Mouse (Mus musculus) CH12.LX (cell line): Measurements from ENCODE around the gene Gm572. TPM values are rescaled to one million over a fixed set of nuclear protein-coding genes. Genes with fewer than 3 reads are reported as not detected.

ENCODE experiments used
- DNase-seq: peaks from one replicate; pipeline ENCODE4 v3.0.0-alpha.2; 2013; ENCODE audit errors: extremely low read depth
- H3K27ac ChIP-seq: 2 replicates; pipeline ENCODE4 v1.5.1; 2012; ENCODE audit warnings: low read depth, mild to moderate bottlenecking, control low read depth, moderate library complexity; ENCODE audit not compliant: insufficient read depth
- H3K27me3 ChIP-seq: replicated peaks from 2 replicates; pipeline ENCODE3; 2012; ENCODE audit warnings: inconsistent platforms
- H3K36me3 ChIP-seq, 2 experiments: replicated peaks in 1 of 2; 2 replicates each; pipeline versions ENCODE3 to v1.6.1; 2012; ENCODE audit warnings: inconsistent platforms in 1 of 2, low read length in 1 of 2, mild to moderate bottlenecking in 1 of 2, mixed read lengths in 1 of 2, moderate library complexity in 1 of 2; ENCODE audit not compliant: control insufficient read depth in 1 of 2, insufficient read depth in 1 of 2
- H3K4me1 ChIP-seq, 2 experiments: 2 replicates each; pipeline ENCODE4 v1.6.1; 2012; ENCODE audit warnings: inconsistent platforms in 1 of 2, moderate library complexity in 1 of 2; ENCODE audit not compliant: insufficient read depth in 2 of 2, control insufficient read depth in 1 of 2
- H3K4me2 ChIP-seq: 2 replicates; pipeline ENCODE4 v1.6.1; 2012; ENCODE audit warnings: low read depth, mild to moderate bottlenecking, control low read depth; ENCODE audit not compliant: poor library complexity, insufficient read depth, severe bottlenecking
- H3K4me3 ChIP-seq, 3 experiments: fragments of 150-350 bp in 1 of 3; sonication (generic) in 1 of 3; replicated peaks in 1 of 3; 2 replicates each; pipeline versions ENCODE3 to v1.5.1; 2011 to 2012; ENCODE audit warnings: low read depth in 2 of 3, low read length in 2 of 3, mild to moderate bottlenecking in 2 of 3, moderate library complexity in 2 of 3, control low read depth in 1 of 3, improper control_type of control experiment in 1 of 3, inconsistent platforms in 1 of 3, mixed read lengths in 1 of 3; ENCODE audit not compliant: poor library complexity in 1 of 3
- H3K79me2 ChIP-seq: replicated peaks from 2 replicates; pipeline ENCODE4 v1.6.1; 2012; ENCODE audit warnings: mild to moderate bottlenecking, moderate library complexity; ENCODE audit not compliant: control insufficient read depth, poor library complexity, insufficient read depth, severe bottlenecking; ENCODE audit errors: extremely low read depth
- H3K9ac ChIP-seq: 2 replicates; pipeline ENCODE4 v1.6.1; 2012; ENCODE audit warnings: low read depth, mild to moderate bottlenecking, control low read depth, moderate library complexity; ENCODE audit not compliant: insufficient read depth
- H3K9me3 ChIP-seq: replicated peaks from 2 replicates; pipeline ENCODE3; 2012; ENCODE audit warnings: low read length, inconsistent platforms, mixed read lengths
- BHLHE40 ChIP-seq: IDR thresholded peaks from 2 replicates; pipeline ENCODE4 v1.6.1; 2011; ENCODE audit warnings: mild to moderate bottlenecking, low read depth, low read length, improper control_type of control experiment
- CHD1 ChIP-seq: IDR thresholded peaks from 2 replicates; pipeline ENCODE4 v1.6.1; 2012; ENCODE audit warnings: low read depth, low read length, improper control_type of control experiment, inconsistent platforms
- ELF1 ChIP-seq: IDR thresholded peaks from 2 replicates; pipeline ENCODE4 v1.6.1; 2014; ENCODE audit warnings: low read depth, mild to moderate bottlenecking, inconsistent platforms, low read length, improper control_type of control experiment
- EP300 ChIP-seq: IDR thresholded peaks from 2 replicates; pipeline ENCODE4 v1.6.1; 2011; ENCODE audit warnings: low read length, improper control_type of control experiment
- ETS1 ChIP-seq: conservative IDR thresholded peaks from 2 replicates; pipeline ENCODE4 v1.6.1; 2012; ENCODE audit warnings: low read depth, mild to moderate bottlenecking, inconsistent platforms, low read length, improper control_type of control experiment, moderate library complexity
- GABPA ChIP-seq: IDR thresholded peaks from 2 replicates; pipeline ENCODE4 v1.6.1; 2012; ENCODE audit warnings: low read depth, low read length, improper control_type of control experiment, inconsistent platforms; ENCODE audit not compliant: insufficient replicate concordance
- IRF4 ChIP-seq: IDR thresholded peaks from 2 replicates; pipeline ENCODE4 v1.6.1; 2014; ENCODE audit warnings: low read depth, mild to moderate bottlenecking, inconsistent platforms, low read length, improper control_type of control experiment
- JUN ChIP-seq: IDR thresholded peaks from 2 replicates; pipeline ENCODE4 v1.6.1; 2011; ENCODE audit warnings: low read depth, mild to moderate bottlenecking, low read length, improper control_type of control experiment, moderate library complexity; ENCODE audit not compliant: insufficient read depth
- JUND ChIP-seq: conservative IDR thresholded peaks from 2 replicates; pipeline ENCODE4 v1.6.1; 2011; ENCODE audit warnings: low read depth, low read length, improper control_type of control experiment
- KAT2A ChIP-seq: IDR thresholded peaks from 2 replicates; pipeline ENCODE4 v1.6.1; 2012; ENCODE audit warnings: low read length, improper control_type of control experiment, inconsistent platforms; ENCODE audit not compliant: insufficient replicate concordance
- MAFK ChIP-seq: IDR thresholded peaks from 2 replicates; pipeline ENCODE4 v1.6.1; 2011; ENCODE audit warnings: low read length, improper control_type of control experiment; ENCODE audit not compliant: insufficient replicate concordance
- MAZ ChIP-seq: IDR thresholded peaks from 2 replicates; pipeline ENCODE4 v1.6.1; 2012; ENCODE audit warnings: low read depth, mild to moderate bottlenecking, inconsistent platforms, low read length, improper control_type of control experiment, moderate library complexity
- MEF2A ChIP-seq: IDR thresholded peaks from 2 replicates; pipeline ENCODE4 v1.6.1; 2014; ENCODE audit warnings: low read depth, mild to moderate bottlenecking, inconsistent platforms, low read length, improper control_type of control experiment, borderline replicate concordance
- MXI1 ChIP-seq: IDR thresholded peaks from 2 replicates; pipeline ENCODE4 v1.6.1; 2011; ENCODE audit warnings: mild to moderate bottlenecking, low read depth, low read length, improper control_type of control experiment
- MYC ChIP-seq: IDR thresholded peaks from 2 replicates; pipeline ENCODE4 v1.6.1; 2011; ENCODE audit warnings: low read depth, mild to moderate bottlenecking, improper control_type of control experiment, low read length
- NELFE ChIP-seq: IDR thresholded peaks from 2 replicates; pipeline ENCODE4 v1.6.1; 2011; ENCODE audit warnings: low read depth, low read length, improper control_type of control experiment
- NRF1 ChIP-seq: IDR thresholded peaks from 2 replicates; pipeline ENCODE4 v1.6.1; 2014; ENCODE audit warnings: low read depth, mild to moderate bottlenecking, inconsistent platforms, low read length, improper control_type of control experiment, moderate library complexity
- PAX5 ChIP-seq: IDR thresholded peaks from 2 replicates; pipeline ENCODE4 v1.6.1; 2012; ENCODE audit warnings: low read length, inconsistent platforms, mixed read lengths
- POLR2A ChIP-seq: IDR thresholded peaks from 2 replicates; pipeline ENCODE4 v1.6.1; 2011; ENCODE audit warnings: low read depth, mild to moderate bottlenecking, improper control_type of control experiment, low read length
- RAD21 ChIP-seq: IDR thresholded peaks from 2 replicates; pipeline ENCODE4 v1.6.1; 2011; ENCODE audit warnings: low read depth, mild to moderate bottlenecking, low read length, improper control_type of control experiment, moderate library complexity
- RCOR1 ChIP-seq: conservative IDR thresholded peaks from 2 replicates; pipeline ENCODE4 v1.6.1; 2012; ENCODE audit warnings: low read depth, mild to moderate bottlenecking, inconsistent platforms, low read length, improper control_type of control experiment
- TBP ChIP-seq: conservative IDR thresholded peaks from 2 replicates; pipeline ENCODE4 v1.6.1; 2011; ENCODE audit warnings: low read depth, low read length, improper control_type of control experiment
- TCF12 ChIP-seq: IDR thresholded peaks from 2 replicates; pipeline ENCODE4 v1.6.1; 2014; ENCODE audit warnings: low read depth, mild to moderate bottlenecking, inconsistent platforms, low read length, improper control_type of control experiment
- UBTF ChIP-seq: IDR thresholded peaks from 2 replicates; pipeline ENCODE4 v1.6.1; 2012; ENCODE audit warnings: low read depth, mild to moderate bottlenecking, inconsistent platforms, low read length, improper control_type of control experiment, moderate library complexity
- ZC3H11A ChIP-seq: IDR thresholded peaks from 2 replicates; pipeline ENCODE4 v1.6.1; 2012; ENCODE audit warnings: low read depth, mild to moderate bottlenecking, inconsistent platforms, low read length, improper control_type of control experiment
- ZNF384 ChIP-seq: IDR thresholded peaks from 2 replicates; pipeline ENCODE4 v1.6.1; 2012; ENCODE audit warnings: low read depth, low read length, improper control_type of control experiment, inconsistent platforms
- dilution Hi-C: fragments of 300-500 bp; cut with MboI; formaldehyde crosslinking; loops from 2 replicates; pipeline ENCODE4 v1.14.3; 2020; ENCODE audit warnings: low sequenced_read_pairs; ENCODE audit not compliant: extremely low pct_unique_long_range_greater_than_20kb, extremely low pct_ligation_motif_present
- in situ Hi-C: fragments of 300-500 bp; cut with MboI; formaldehyde crosslinking; loops from 3 replicates; pipeline ENCODE4 v1.14.3; 2019; ENCODE audit warnings: low sequenced_read_pairs, low pct_ligation_motif_present, low pct_unique_long_range_greater_than_20kb, mixed read lengths
- polyA plus RNA-seq: library from polyadenylated mRNA; unstranded; fragments of >175 nt; gene quantifications from 2 replicates; pipeline ENCODE4 v1.2.1, GENCODE M21; 2012; ENCODE audit warnings: low read depth; ENCODE audit not compliant: insufficient read length
- total RNA-seq, 2 experiments: library from RNA; depleted of rRNA; stranded (reverse); fragments of 300-350 nt in 1 of 2; fragments of >200 nt in 1 of 2; gene quantifications; 2 replicates each; pipeline ENCODE4 v1.2.3; 2012 to 2014

The Gm572 gene
- total and polyA plus RNA-seq, 3 experiments = not detected

DNA sequence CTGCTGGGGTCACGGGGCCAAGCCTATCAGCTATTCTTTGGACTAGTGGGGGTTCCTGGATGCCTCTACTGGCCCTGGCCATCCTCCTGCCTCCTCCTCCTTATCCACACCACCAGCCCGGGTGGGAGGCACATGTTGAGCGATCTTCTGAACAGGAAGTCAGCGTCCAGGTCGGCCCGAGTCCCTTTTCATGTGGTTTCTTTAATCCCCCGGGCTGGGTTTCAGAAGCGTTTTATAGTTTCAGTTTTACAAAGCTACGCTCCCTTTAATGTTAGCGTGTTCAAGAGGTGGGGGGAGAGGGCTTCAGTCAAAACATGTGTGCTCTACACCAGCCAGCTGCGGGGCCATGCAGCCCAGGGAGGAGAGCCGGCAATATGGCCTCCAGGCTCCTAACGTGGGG, 40.4 kb downstream of the Gm572 start (continued):
- TF ChIP-seq EP300 = peak; percentile 83

DNA sequence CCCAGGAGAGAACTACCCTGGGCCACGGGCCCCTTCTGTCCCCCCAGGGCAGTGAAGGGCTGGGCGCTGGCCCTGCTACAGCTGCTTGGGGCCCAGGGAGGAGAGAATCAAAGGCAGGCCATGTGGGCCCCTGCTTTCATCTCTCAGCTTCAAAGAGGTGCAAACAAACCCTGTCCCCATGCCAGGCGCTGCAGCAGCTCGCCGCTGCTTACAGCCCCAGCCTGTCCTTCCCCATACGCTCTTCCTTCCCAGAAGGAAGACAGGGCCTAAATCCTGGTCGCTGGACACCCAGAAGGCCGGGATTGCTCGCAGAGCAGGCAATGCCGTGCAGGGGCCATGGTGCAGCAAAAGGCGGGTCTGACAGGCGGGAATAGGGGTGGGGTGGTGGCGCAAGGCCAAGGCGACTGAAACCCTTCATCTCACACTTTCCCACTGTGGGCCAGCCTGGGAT, 43.4 kb downstream of the Gm572 start:
- Histone ChIP-seq H3K27me3 (peaks cover 73% of the 10 kb centered on the region), H3K4me1 (peaks cover 11 to 12% of the 10 kb centered on the region in 2 experiments), H3K9me3 (peaks cover 4% of the 10 kb centered on the region), H3K4me3 (no peak overlapping the region), H3K9ac (no peak overlapping the region), H3K27ac (no peak overlapping the region), H3K36me3 (no peaks in the 10 kb centered on the region), H3K79me2 (no peaks in the 10 kb centered on the region), H3K4me2 (no peak overlapping the region)
- in situ Hi-C loops = no loop called here
- no peak for DNase-seq
- dilution Hi-C loops = no loop called here
- TF ChIP-seq ZC3H11A (no peak), UBTF (no peak), ETS1 (no peak), IRF4 (no peak), RAD21 (no peak), BHLHE40 (no peak), RCOR1 (no peak), ZNF384 (no peak), NELFE (no peak), CHD1 (no peak), GABPA (no peak), POLR2A (no peak), MXI1 (no peak)

DNA sequence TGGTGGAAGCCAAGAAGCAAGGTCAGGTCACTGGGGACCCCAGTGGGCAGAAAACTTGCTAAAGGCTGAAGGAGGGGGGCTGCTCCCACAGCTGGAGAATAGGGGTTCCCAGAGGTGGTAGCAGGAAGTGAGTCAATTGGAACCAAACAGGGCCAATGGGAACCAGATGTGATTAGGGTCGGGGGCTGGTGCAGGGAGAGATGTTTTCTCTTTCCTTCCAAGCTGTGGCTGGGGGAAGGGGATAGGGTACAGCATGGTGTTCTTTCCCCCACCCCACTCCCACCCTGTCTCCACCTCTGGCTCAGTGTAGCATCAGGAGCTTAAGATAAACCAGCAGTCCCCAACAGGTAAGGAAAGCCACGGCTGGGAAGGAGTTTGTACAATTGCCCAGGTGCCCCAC, 45.0 kb downstream of the Gm572 start:
- in situ Hi-C loops = no loop called here
- no peak for DNase-seq
- H3K4me2 ChIP-seq = no peak overlapping the region
- H3K4me1 ChIP-seq = peaks cover 5 to 10% of the 10 kb centered on the region in 2 experiments
- no peaks in the 10 kb centered on the region for H3K79me2 ChIP-seq
- H3K9ac ChIP-seq = no peak overlapping the region
- H3K9me3 ChIP-seq = peaks cover 10% of the 10 kb centered on the region
- TF ChIP-seq ELF1 (no peak), MEF2A (no peak), JUND (no peak), TBP (no peak), MYC (no peak), KAT2A (no peak), JUN (no peak), RAD21 (no peak), MAZ (no peak), TCF12 (no peak), NRF1 (no peak), PAX5 (no peak), UBTF (no peak), MAFK (no peak)
- dilution Hi-C loops = no loop called here
- H3K36me3 ChIP-seq = no peaks in the 10 kb centered on the region
- H3K4me3 ChIP-seq = no peak overlapping the region
- no peak overlapping the region for H3K27ac ChIP-seq
- H3K27me3 ChIP-seq = peaks cover 79% of the 10 kb centered on the region
